Mouse (Mus musculus) E14TG2a.4 (cell line): ENCODE measurements around the gene Cd300lg.

Experiments used
- CTCF ChIP-seq: conservative IDR thresholded peaks from 2 replicates; pipeline ENCODE4 v1.5.1; 2014; ENCODE audit warnings: low read length
- NANOG ChIP-seq: IDR thresholded peaks from 2 replicates; pipeline ENCODE4 v1.6.1; 2014; ENCODE audit warnings: borderline replicate concordance, low read length, mixed read lengths

DNA sequence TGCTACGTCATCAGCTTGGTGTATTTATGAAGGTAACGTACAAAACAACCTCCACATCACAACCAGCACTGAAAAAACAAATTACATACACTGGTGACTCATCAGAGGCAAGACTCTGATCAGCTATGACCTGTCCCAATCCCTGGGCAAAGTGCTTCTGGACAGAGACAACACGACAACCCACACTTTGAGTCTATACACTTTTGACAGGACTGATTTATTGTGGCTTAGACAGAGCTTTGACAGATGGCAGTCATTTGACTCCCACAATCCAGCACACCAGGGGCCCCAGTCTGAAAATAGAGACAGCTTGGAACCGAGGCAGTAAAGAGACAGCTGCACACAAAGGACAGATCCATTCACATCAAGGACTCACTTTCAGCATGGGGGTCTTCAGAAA, 41.8 kb upstream of the Cd300lg start:
- TF ChIP-seq CTCF, result no peak
- TF ChIP-seq NANOG, result no peak
